Mouse (Mus musculus) adrenal gland, adult 2 months (tissue): Measurements from ENCODE around the gene Cilp2. TPM values are rescaled to one million over a fixed set of nuclear protein-coding genes. Genes with fewer than 3 reads are reported as not detected.
A peak's percentile ranks its signal among the peaks of the same experiment; 100 is the strongest.

ENCODE experiments used
- DNase-seq: peaks from one replicate; pipeline ENCODE4 v3.0.0; 2021
- long read RNA-seq: library from polyadenylated mRNA; stranded (forward); transcript quantifications from one replicate; pipeline ENCODE4 v2.0.0, GENCODE M21; 2021
- polyA plus RNA-seq: library from polyadenylated mRNA; depleted of rRNA; stranded (reverse); fragments of >200 nt; gene quantifications from 2 replicates; pipeline ENCODE4 v1.2.3, GENCODE M21; 2012; rRNA removed
- total RNA-seq, 2 experiments: library from RNA; stranded (reverse); gene quantifications; 2 replicates each; pipeline ENCODE4 v1.2.3; 2021

The Cilp2 gene
- total RNA-seq (under 1 TPM; 0.07 to 0.09 TPM), polyA plus RNA-seq (0.39 and 1.1 TPM in 2 replicates)
- long read RNA-seq = 0 reads

DNA sequence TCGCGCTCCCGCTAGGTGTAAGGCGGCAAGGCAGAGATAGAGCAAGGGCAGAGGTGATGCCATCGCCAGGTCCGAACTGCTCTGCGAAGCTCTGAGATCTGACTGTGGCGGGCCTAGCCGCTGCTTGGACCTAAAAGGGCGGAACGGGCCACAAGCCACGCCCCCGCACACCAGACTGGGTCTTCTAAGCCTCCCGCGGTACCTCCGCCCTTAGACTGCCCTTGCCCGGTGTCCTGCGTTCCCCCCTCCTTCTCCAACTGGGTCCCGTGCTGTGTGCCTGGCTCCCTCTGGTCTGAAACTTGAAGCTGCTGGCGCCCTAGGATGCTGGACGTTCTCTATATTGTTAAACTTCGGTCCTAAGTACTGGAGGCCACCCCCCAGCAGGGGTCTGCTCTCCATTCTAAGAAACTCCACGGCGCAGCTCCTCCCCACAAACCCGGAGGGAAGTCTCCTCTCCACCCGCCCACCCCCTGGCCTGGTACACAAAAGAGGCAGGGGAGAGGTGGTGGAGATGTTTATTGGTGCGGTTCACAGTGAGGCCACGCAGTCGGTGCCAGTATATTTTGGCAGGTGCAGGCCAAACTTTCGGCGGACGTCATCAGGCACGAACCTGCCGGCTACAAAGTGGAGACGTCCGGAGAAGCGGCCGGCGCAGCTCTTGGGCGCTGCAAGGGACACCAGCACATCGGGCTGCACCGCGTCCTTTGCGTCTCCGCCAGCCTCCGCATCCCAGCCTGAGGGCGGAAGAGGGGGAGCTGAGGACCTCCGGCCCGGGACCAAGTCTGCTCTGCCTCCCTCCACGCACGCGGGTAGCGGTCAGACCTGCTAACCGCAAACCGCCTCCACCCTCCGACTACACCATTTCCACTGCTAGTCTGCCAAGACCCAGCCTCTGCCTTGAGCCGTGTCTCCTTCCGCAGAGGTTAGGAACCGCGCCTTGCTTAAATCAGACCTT lies at the start of gene Cilp2:
Cilp2 (minus strand) TSS at position 399 of the 955 bp plus-strand sequence.
- DNase-seq = peak; percentile 43

DNA sequence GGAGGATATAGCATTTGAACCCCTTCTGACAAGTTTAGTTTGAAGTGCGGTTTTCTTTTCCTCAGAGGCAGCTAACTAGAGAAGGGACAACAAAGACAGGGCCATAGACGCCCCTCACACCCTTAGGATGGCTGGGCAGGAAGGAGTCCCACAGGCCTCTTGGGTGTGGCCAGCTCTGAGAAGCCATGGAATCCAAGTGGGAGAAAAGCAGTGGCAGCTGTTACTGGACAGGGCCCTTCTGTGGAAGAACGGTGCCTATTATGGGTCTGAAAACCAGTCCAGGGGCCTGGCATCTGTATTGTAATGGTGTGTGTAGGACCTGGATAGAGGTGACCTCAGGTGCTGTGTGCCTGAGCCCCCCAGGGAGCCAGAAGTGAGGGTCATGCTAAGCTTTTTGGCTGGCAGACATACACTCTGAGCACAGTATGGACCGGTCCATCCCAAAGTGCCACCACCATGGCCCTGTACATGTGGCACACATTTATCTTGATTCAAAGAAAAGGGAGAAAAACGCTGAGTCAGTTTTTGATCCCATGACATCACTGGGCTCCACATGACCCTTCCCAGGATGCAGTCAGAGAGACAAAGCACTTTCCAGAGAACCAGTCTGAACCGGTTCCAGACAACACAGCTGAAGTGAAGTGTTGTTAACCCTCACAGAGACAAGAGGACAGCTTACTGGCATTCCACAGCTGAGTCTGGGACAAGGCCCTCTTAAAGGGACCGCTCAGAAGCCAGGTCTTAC lies 48.7 kb upstream of the Cilp2 start:
- no peak for DNase-seq

DNA sequence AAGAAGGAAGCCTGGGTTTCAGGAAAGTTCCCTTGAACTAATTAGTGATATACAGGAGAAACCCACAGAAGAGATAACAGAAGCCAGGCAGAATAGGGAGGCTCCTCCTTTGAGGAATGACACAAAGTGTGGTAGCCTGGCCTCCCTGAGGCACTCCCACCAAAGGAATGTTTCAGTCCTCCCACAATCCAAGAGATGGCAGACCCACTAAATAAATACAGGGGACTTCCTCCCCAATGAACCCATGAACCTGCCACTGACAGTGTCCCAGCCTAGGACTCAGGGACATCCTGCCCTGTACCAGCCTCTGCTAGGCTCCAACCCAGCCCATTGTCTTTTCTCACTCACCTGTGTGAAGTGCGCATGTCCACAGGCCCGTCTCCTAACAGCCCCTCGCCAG lies 47.9 kb upstream of the Cilp2 start:
- DNase-seq = no peak

DNA sequence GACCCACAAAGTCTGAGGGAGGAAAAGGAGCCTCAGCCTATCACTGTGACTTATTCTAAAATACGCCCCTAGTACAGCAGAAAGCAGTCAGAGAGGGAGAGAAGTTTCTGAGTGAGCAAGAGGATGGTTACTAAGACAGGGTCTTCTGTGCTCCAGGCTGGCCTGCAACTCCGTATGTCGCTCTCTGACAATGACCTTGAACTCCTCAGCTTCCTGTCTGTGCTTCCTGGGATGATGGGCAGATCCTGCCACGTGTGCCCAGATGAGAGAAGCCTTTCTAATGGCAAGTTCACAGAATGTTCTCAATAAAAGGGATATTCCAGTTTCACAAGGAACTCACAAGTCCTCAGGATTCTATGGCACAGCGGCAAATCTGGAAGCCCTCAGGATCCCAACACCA lies 47.1 kb upstream of the Cilp2 start:
- DNase-seq = no peak

DNA sequence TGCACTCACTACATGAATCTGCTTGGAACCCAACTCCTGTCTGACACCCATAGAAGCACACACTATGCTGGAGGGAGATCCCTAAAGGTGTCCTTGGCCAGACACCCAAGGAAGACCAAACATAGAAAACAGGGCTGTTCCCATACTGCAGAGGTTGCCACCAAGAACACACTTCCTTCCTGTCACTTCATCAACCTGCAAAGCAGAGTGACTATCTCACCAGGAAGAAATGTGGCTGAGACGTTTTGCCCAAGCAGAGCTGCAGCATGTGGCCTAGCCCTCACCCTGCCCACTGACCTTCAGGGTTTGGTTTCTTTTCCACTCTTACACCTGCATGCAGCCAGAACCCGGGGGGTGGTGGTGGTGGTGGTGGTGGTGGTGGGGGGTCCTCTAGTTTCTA lies 46.3 kb upstream of the Cilp2 start:
- DNase-seq = no peak

DNA sequence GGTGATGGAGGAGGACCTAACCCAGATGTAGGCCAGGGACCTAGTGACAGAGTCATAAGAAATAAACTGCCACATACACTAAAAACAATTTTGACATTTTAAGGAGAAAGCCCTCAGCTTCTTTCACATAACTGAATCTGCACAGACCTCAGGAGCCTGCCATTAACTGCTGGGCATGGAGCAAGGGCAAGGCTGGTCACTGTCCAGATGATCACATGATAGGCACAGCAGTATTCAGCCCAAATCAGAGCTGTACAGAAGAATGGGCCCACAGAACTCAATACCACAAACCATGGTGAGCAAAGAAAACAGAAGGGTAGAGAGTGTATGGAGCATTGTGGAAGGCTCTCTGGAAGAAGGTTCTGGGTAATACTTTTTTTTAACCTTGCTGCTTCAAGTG lies 39.4 kb upstream of the Cilp2 start:
- DNase-seq = no peak

DNA sequence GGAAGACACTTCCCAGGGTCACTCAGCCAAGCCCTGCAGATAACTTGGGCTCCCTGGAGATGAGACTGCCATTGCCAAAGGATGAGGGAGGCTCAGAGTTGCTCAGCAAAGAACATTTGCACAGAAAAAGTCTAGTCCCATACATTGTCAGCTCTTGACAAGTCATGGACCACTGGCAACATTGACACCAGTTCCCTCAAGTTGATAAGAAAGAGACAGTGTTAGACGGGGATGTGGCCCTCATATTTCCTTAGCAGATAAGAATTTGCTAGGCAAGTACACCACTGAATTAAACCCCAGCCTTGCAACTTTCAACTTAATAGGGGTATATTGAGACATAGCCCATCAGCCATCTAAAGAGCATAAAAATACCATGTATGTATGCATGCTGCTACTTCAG lies 36.5 kb upstream of the Cilp2 start:
- no peak for DNase-seq

DNA sequence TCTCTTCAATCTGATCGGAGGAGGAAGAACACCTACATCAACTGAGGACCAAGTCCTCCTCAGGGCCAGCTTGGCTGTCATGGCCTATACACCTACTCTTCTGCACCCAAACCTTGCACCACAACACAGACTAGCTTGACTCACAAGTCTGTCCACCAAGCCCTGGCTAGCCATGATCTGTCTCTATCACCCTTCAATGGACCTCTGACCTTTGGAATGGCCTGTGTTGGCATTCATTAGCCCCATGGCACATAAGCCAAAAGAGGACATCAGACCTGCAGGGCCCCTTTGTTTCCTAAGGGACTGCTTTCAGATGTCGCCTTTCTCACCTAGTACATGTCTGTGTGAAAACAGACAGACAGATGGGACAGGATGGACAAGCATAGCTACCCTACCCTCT lies 33.7 kb upstream of the Cilp2 start:
- no peak for DNase-seq

DNA sequence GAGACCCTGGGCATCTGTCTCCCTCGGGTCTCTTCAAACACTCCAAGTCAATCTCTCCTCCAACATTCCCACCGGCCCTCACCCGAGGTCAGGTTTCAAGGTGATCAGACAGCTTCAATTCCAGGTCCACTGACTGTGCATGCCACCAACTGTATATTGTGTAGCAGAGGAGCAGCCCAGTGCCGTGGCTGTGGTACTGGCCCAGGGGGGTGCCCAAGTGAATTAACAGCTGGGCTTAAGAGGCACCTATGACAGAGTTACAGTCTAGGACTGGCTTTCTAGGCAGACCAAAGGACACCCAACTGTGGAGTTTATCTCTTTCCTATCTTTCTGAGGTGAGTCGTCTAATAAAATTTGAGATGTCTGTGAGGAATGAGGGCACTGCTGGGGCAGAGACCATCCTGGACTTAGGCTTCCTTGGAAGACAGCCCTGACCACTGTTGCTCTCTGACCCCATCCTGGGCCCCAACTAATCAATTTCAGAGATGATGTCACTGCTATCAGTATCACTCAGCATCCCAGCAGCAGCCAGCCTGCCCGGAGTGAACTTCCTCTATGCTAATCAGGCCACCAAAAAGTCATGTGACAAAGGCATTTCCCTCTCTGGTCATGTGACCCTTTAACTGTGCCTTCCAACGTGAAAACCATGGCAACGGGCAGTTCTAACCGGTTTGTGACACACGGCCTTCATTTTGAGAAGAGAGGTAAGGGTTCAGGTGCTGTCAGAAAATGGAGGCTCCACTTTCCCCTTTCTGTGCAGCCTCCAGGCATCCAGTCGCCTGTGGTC lies 32.6 kb upstream of the Cilp2 start:
- peak; percentile 60 for DNase-seq

DNA sequence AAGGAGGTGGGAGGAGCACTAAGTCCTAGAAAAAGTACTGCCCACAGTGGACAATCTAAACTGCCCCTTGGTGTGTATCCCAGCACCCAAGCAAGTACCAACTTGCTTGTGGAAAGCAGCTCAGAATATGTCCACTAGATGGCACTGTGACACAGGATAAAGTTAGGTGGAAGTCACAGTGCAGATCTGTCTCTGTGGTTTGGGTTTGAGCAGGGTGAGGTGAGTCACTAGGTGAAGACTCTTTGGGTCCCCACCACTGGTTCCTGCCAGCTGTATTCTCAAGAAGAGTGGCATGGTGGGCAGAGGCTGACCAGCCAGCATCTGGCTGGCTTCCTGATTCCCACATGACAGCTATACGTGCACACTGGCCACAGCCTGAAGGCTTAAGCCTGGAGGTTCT lies 31.5 kb upstream of the Cilp2 start:
- DNase-seq = peak; percentile 81

DNA sequence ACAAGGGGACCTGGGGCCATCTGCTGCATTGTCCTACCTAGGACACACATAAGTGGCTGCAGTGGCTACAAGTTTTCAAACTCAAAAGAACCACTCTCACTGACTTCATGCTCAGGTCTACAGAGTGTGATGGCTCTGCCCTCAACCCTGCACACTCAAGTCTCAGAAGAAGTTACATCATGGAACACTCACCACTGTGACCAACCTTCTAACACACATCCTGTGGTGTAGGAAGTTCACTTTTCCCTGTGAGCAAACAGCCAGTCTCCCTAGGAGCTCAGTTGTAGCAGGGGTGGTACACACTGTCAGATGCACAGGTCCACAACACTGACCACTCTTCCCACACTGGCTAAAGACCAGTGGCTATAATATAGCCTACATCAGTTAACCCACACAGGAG lies 31.0 kb upstream of the Cilp2 start:
- no peak for DNase-seq

DNA sequence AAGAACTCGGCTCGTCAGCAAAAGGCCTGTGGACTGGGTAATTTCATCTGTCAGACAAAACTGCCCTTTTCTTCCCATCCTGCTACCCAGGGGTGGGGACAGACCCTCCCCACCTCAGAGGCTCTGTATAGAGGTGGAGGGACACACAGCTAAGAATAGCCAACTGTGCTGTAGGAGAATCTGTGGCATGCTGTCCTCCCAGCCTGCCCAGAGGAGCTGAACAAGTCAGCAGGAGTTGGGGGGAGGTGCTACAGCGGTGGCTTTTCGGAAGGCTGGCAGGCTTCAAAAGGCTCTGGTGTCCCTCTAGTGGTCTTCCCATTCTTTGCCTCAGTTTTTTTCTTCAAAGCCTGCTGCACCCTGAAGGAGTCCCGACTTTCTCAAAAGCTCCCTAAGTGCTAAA lies 28.3 kb upstream of the Cilp2 start:
- DNase-seq = no peak

DNA sequence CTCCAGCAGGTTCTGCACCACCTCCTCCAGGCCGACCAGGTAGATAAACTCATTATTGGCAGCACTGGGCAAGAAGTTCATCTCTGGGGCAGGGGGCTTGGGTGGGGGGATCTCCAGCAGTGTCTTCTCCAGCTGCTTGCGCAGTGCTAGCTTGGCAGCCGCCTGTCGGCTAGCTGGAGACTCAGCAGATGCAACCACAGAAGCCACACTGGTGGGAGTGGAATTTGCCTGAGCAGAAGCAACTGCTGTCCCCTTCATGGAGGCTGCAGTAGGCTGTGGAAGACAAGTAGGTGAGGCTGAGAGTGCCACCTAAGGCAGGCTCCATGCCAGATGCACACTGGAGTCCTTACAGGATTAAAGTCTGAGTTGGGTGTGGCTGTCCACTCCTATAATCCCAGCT lies 27.0 kb upstream of the Cilp2 start:
- no peak for DNase-seq

DNA sequence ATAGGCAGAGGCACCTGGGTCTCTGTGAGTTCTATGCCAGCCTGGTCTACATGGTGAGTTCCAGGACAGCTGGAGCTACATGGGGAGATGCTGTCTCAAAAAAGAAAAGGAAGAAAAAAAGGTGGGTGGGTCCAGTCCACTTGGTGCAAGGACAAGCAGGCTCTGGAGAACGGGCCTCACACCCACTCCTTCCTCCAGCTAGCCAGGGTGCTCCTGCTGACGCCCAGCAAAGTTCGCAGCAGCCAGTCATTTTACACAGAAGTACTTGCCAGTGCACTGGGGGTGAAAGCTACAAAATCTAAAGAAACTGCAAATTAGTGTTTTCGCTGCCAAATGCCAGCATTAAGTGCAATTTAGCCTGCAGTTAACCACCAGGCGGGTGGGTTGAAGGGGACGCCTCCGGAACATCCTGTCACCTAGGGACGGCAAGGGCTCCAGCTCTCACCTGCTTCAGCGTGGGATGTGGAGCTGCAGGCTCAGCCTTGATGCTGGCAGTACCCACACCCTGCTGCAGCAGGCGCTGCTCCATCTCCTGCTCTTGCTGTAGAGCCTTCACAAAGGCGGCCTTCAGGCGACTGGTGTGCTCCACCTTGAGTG lies 25.1 kb upstream of the Cilp2 start:
- DNase-seq = no peak

DNA sequence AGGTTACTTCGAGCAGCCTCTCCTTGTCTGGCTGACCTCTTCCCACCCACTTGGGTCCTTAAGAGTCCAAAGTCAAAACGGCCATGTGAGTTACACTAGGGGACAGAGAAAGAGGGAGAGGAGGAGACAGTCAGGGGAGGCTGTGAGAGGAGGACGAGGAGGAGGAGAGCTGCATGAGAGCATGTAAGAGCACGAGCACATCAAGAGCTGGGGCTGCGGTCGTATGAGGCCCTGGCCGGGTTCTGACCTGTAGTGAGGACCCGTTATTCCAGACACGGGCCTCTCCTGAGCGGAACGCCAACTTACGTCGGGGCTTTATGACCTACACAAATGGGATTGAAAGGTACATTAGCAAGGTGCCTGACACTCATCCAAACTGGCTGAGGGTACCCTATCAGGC lies 24.4 kb upstream of the Cilp2 start:
- DNase-seq = no peak

DNA sequence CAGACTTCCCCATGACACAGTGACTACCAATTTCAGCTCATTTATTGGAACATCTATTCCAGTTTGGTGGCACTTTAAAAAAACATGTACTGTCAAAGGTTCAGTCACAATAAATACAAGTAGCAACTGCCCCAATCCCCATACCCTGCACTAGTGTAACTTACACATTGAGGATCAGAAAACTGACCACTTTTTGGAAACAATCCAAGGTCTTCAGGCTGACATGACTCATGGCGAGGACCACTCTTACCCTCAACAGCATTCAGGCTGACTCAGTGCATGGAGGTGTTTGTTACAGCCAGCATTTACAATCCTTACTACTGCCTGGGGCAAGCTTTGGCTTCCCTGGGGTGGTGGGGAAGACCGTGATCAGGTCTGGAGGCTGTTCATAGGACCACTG lies 19.6 kb upstream of the Cilp2 start:
- DNase-seq = no peak

DNA sequence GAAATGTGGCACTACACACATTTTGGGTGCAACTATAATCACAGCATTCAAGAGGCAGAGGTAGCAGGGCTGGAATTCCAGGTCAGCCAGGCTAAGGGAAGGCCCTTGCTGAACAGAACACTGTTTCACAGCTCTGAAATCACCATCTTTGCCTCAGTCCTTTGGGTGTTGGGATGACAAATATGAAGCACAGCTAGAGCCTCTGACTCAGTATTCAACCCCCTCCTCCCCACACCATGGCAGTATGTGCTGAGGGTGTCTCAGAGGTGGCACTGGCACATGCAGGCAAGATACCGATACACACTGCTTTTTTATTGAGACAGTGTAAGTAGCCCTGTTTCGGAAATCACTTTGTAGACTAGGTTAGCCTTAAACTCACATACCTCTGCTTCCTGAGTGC lies 18.8 kb upstream of the Cilp2 start:
- no peak for DNase-seq

DNA sequence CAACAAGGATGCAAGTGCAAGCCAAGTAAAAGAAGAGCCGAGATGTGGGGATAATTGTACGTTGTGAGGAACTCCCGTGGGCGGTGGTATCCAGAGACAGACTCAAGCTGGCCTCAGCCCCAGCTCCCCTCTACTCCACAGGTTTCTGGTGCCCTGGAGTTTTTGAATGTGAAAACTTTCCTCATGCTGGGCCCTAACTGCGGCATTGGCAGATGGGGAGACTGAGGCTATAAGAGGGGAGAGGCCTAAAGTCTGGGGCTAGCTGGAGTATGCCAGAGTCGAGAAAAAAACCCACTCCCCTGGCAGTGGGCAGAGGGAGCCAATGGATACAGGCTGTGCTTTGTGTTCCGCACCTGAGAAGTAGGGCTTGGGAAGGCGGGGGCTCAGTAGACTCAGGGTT lies 16.6 kb upstream of the Cilp2 start:
- no peak for DNase-seq

DNA sequence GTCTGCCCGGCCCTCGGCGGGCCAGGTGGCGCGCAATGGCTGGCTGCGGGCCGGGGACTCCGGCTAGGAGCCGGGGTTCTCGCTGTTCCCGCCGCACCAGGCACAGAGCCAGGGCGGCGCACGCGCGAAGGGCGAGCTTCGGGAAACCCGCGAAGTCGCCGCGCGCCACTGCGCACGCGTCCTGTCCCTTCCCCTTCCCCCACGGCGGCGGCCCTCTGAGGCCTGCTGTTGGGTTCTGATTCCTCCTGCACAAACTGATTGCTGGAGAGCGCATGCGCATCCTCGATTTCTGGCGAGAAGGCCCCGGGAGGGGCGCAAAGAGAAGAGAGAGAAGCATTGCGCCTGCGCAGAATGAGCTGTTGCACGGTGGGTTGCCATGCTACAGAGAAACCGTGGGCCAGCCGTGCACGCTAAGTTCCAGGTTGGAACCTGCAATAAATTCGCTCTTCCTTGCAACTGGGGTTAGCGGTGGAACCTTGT lies 15.6 kb upstream of the Cilp2 start:
- peak; percentile 99 for DNase-seq

DNA sequence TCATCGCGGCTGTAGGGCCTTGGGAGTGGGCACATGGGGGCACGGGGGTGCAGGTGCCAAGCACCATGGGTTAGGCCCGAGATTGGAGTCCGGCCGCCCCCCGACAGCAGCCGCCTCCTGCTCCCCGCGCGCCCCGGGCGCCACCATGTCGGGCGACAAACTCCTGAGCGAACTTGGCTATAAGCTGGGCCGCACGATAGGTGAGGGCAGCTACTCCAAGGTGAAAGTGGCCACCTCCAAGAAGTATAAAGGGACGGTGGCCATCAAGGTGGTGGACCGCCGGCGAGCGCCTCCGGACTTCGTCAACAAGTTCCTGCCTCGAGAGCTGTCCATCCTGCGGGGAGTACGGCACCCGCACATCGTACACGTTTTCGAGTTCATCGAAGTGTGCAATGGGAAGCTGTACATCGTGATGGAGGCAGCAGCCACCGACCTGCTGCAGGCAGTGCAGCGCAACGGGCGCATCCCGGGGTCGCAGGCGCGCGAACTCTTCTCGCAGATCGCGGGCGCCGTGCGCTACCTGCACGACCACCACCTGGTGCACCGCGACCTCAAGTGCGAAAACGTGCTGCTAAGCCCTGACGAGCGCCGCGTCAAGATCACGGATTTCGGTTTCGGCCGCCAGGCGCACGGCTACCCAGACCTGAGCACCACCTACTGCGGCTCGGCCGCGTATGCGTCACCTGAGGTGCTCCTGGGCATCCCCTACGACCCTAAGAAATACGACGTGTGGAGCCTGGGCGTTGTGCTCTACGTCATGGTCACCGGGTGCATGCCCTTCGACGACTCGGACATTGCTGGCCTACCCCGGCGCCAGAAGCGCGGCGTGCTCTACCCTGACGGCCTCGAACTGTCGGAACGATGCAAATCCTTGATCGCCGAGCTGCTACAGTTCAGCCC lies 14.9 kb upstream of the Cilp2 start, which contains the start of the genes Tssk6, Ndufa13 and Yjefn3:
Tssk6 (plus strand) TSS at position 22 of the 900 bp plus-strand sequence.
Ndufa13 (minus strand) TSS at position 396 of the 900 bp plus-strand sequence.
Yjefn3 (minus strand) TSS at position 550 of the 900 bp plus-strand sequence.
- DNase-seq = peak; percentile 69
